8 mouse cellular contexts compared by ENCODE assay signal in the genomic region with DNA sequence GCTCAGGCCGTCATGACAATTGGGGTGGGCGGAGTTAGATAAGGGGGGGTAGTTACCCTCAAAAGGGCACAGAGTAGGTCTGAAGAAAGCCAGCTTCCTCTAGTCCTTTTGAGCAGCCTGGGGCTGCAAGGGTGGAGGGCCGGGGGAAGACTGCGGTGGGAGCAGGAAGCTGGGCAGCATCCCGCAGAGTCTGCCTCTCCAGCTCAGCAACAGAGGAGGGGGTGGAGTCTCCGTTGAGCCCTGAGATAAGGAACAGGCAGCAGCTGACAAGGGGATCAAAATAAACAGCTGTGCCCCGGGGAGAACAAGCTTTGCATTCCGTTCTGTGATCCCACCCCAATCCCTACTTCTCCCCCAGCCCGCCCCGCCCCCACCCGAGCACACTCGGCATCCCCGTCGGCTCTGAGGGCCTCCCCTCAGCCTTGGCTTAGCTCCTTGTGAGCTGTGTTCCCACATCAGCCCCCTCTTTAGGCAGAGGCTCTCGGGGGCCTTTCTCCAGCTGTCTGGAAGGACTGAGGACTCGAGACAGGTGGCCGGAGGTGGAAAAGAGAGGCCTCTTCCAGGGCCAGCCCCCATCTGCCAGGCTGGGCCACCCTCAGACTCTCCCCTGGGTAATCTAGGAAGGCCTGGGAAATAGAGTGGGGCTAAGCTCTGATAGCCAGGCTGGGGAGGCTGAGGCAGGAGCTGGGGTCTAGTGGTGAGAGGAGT. TPM values are rescaled to one million over a fixed set of nuclear protein-coding genes. Genes with fewer than 3 reads are reported as not detected.
DNase-seq lines count a peak whose midpoint lies in the region; ATAC-seq and TF ChIP-seq lines count a peak whose summit lies in the region.

No protein-coding gene starts in this region.

- no peaks in the 10 kb centered on the region for H3K36me3 ChIP-seq in intestine, embryonic 16.5 days (ENCODE audit: control insufficient read depth, insufficient read depth, low read length)
- H3K36me3 ChIP-seq in lung, embryonic 14.5 days (ENCODE audit: insufficient read depth), result no peaks in the 10 kb centered on the region
- no peaks in the 10 kb centered on the region for H3K36me3 ChIP-seq in neural tube, embryonic 15.5 days

- peak overlapping the region; percentile 26; the same call in 1 of the 2 replicates for H3K4me3 ChIP-seq in layer of hippocampus, adult 2 months
- peak overlapping the region; percentile 2; the same call in 1 of the 2 replicates for H3K4me3 ChIP-seq in intestine, embryonic 16.5 days (ENCODE audit: low read length)
- peak overlapping the region; percentile 17; the same call in 1 of the 2 replicates for H3K4me3 ChIP-seq in lung, embryonic 14.5 days (ENCODE audit: low read depth, low read length)
- H3K4me3 ChIP-seq in neural tube, embryonic 15.5 days (replicated peaks), result no peak overlapping the region; the same call in 1 of the 2 replicates

- peaks cover 35% of the 10 kb centered on the region for H3K4me1 ChIP-seq in intestine, embryonic 16.5 days (ENCODE audit: control insufficient read depth, insufficient read depth, low read length)
- H3K4me1 ChIP-seq in lung, embryonic 14.5 days (ENCODE audit: insufficient read depth), result peaks cover 39% of the 10 kb centered on the region
- H3K4me1 ChIP-seq in neural tube, embryonic 15.5 days, result peaks cover 16% of the 10 kb centered on the region

- peak; percentile 84 for ATAC-seq in intestine, embryonic 16.5 days
- peak; percentile 90 for ATAC-seq in lung, embryonic 14.5 days (ENCODE audit: insufficient read depth)
- peak; percentile 84 for ATAC-seq in neural tube, embryonic 15.5 days (ENCODE audit: low FRiP score)

- peak; percentile 34 to 48 for DNase-seq in layer of hippocampus, adult 2 months (ENCODE audit: low spot score in 2 of 2)
- no peak for DNase-seq in layer of hippocampus, adult 9-10 months (ENCODE audit: low spot score)
- peak; percentile 64 for DNase-seq in c-Kit-positive CD71-positive TER-119-negative erythroid progenitor cells, embryonic 14.5 days (ENCODE audit: low read depth)
- DNase-seq in heart, adult 11 months, result peak; percentile 99
- DNase-seq in lung, embryonic 14.5 days, result peak; percentile 91
- peak; percentile 90 for DNase-seq in thymus, postnatal 25 days

- TF ChIP-seq CTCF in layer of hippocampus, adult 2 months (conservative IDR thresholded peaks at IDR 0.05), result no peak
- no peak for TF ChIP-seq CTCF in lung, embryonic 14.5 days (IDR thresholded peaks at IDR 0.05; ENCODE audit: low read depth)

- peak overlapping the region; percentile 44 for H3K4me2 ChIP-seq in intestine, embryonic 16.5 days (ENCODE audit: low read depth, low read length)
- H3K4me2 ChIP-seq in lung, embryonic 14.5 days, result peak overlapping the region; percentile 61
- peak overlapping the region; percentile 50 for H3K4me2 ChIP-seq in neural tube, embryonic 15.5 days

- no peaks in the 10 kb centered on the region for H3K9me3 ChIP-seq in intestine, embryonic 16.5 days (ENCODE audit: control insufficient read depth, low read length)
- no peaks in the 10 kb centered on the region for H3K9me3 ChIP-seq in lung, embryonic 14.5 days (ENCODE audit: low read depth, low read length)
- no peaks in the 10 kb centered on the region for H3K9me3 ChIP-seq in neural tube, embryonic 15.5 days (replicated peaks)

- H3K27me3 ChIP-seq in intestine, embryonic 16.5 days (replicated peaks; ENCODE audit: control insufficient read depth, insufficient read depth, low read length), result no peaks in the 10 kb centered on the region
- no peaks in the 10 kb centered on the region for H3K27me3 ChIP-seq in lung, embryonic 14.5 days (ENCODE audit: insufficient read depth, low read length)
- no peaks in the 10 kb centered on the region for H3K27me3 ChIP-seq in neural tube, embryonic 15.5 days (replicated peaks)

- WGBS in intestine, embryonic 16.5 days, result 4% methylated on average over 17 of the region's 17 CpGs
- 2% methylated on average over 17 of the region's 17 CpGs for WGBS in lung, embryonic 14.5 days
- WGBS in neural tube, embryonic 15.5 days, result 3% methylated on average over 17 of the region's 17 CpGs

- H3K27ac ChIP-seq in layer of hippocampus, adult 2 months, result peak overlapping the region; percentile 86
- peak overlapping the region; percentile 92 for H3K27ac ChIP-seq in intestine, embryonic 16.5 days (ENCODE audit: low read length)
- peak overlapping the region; percentile 99 for H3K27ac ChIP-seq in lung, embryonic 14.5 days (ENCODE audit: low read depth)
- H3K27ac ChIP-seq in neural tube, embryonic 15.5 days (replicated peaks), result peak overlapping the region; percentile 77

- peak overlapping the region; percentile 58 for H3K9ac ChIP-seq in intestine, embryonic 16.5 days (ENCODE audit: low read depth, low read length)
- H3K9ac ChIP-seq in lung, embryonic 14.5 days, result peak overlapping the region; percentile 52
- H3K9ac ChIP-seq in neural tube, embryonic 15.5 days (replicated peaks), result peak overlapping the region; percentile 36

RNA-seq across cellular contexts. Expression of a gene that starts 16.9 kb away (rescaled TPM):
- 10 to 100 TPM; 33.9 to 41.8 TPM for total RNA-seq in layer of hippocampus, adult 2 months (2021)
- 371 and 393 TPM in 2 replicates for polyA plus RNA-seq in intestine, embryonic 16.5 days (2015; fragmentation: Nextera tagmentation; extraction: Ambion mirVana)
- 289 and 308 TPM in 2 replicates for polyA plus RNA-seq in lung, embryonic 14.5 days (2014; fragmentation: Nextera tagmentation; extraction: Ambion mirVana)
- 76.5 and 139 TPM in 2 replicates for polyA plus RNA-seq in neural tube, embryonic 15.5 days (2015; fragmentation: Nextera tagmentation; extraction: Ambion mirVana)

RNA-seq across cellular contexts. Expression of a gene that starts 19.6 kb away (rescaled TPM):
- 10 to 100 TPM; 20.5 to 26.2 TPM for total RNA-seq in layer of hippocampus, adult 2 months (2021)
- 19.1 and 20.4 TPM in 2 replicates for polyA plus RNA-seq in intestine, embryonic 16.5 days (2015; fragmentation: Nextera tagmentation; extraction: Ambion mirVana)
- polyA plus RNA-seq in lung, embryonic 14.5 days (2014; fragmentation: Nextera tagmentation; extraction: Ambion mirVana), result 22.1 and 26.8 TPM in 2 replicates
- 19.5 and 21.5 TPM in 2 replicates for polyA plus RNA-seq in neural tube, embryonic 15.5 days (2015; fragmentation: Nextera tagmentation; extraction: Ambion mirVana)
